Mouse (Mus musculus) megakaryocyte, embryonic 14.5 days (primary cell): ENCODE data around the gene Ghr. TPM values are rescaled to one million over a fixed set of nuclear protein-coding genes. Genes with fewer than 3 reads are reported as not detected.

Experiments used
- H3K27me3 ChIP-seq: replicated peaks from 2 replicates; pipeline ENCODE3; 2012; ENCODE audit warnings: inconsistent platforms
- H3K36me3 ChIP-seq: replicated peaks from 2 replicates; pipeline ENCODE3; 2012; ENCODE audit warnings: low read length, inconsistent platforms, mixed read lengths
- H3K4me1 ChIP-seq: 2 replicates; pipeline ENCODE4 v1.6.1; 2012; ENCODE audit warnings: inconsistent platforms
- H3K4me3 ChIP-seq: replicated peaks from 2 replicates; pipeline ENCODE3; 2012; ENCODE audit warnings: moderate library complexity, mild to moderate bottlenecking, inconsistent platforms
- H3K9me3 ChIP-seq: 2 replicates; pipeline ENCODE4 v1.6.1; 2012; ENCODE audit warnings: inconsistent platforms
- FLI1 ChIP-seq: IDR thresholded peaks from 2 replicates; pipeline ENCODE4 v1.6.1; 2012; ENCODE audit warnings: low read length, inconsistent platforms, mixed read lengths
- GATA1 ChIP-seq: IDR thresholded peaks from 3 replicates; pipeline ENCODE4 v1.6.1; 2012; ENCODE audit warnings: mixed read lengths, low read length, inconsistent platforms, borderline replicate concordance
- polyA plus RNA-seq: library from polyadenylated mRNA; stranded (reverse); fragments of >175 nt; gene quantifications from 2 replicates; pipeline ENCODE4 v1.2.3, GENCODE M21; 2012; ENCODE audit warnings: low replicate concordance; ENCODE audit not compliant: insufficient read depth

Gene Ghr
- polyA plus RNA-seq, 1 experiment: 0.16 TPM

GRCm38 (mm10) chr15:3456543-3456942, 126.7 kb downstream of the Ghr start:
- H3K36me3 ChIP-seq: no peaks in the 10 kb centered on the region
- H3K27me3 ChIP-seq: no peaks in the 10 kb centered on the region
- no peak for TF ChIP-seq FLI1
- no peaks in the 10 kb centered on the region for H3K4me1 ChIP-seq
- no peaks in the 10 kb centered on the region for H3K9me3 ChIP-seq
- no peak overlapping the region for H3K4me3 ChIP-seq

DNA sequence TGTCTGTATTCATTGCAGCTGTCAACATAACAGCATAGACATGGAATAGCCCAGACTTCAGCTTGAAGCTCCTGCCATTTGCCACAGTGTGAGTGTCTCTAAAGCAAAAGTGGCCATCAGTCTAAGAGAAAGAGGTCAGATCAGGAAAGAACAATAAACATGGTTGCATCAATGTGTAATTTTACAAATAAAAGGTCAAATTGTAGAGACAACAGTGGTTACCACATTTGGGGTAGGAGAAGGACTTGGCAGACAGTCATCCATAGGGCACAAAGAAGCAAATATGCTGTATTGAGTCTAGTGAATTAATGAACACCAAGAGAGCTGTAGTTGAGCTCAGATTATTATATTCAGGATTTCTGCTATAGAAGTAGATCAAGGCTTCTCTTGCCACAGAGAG, 127.7 kb downstream of the Ghr start:
- no peak overlapping the region for H3K4me3 ChIP-seq
- no peaks in the 10 kb centered on the region for H3K9me3 ChIP-seq
- no peaks in the 10 kb centered on the region for H3K4me1 ChIP-seq
- H3K36me3 ChIP-seq: no peaks in the 10 kb centered on the region
- no peaks in the 10 kb centered on the region for H3K27me3 ChIP-seq
- TF ChIP-seq FLI1 (no peak), GATA1 (no peak)

GRCm38 (mm10) chr15:3452080-3452752, 131.1 kb downstream of the Ghr start:
- no peak overlapping the region for H3K4me3 ChIP-seq
- no peaks in the 10 kb centered on the region for H3K27me3 ChIP-seq
- H3K36me3 ChIP-seq: no peaks in the 10 kb centered on the region
- no peak for TF ChIP-seq GATA1
- no peak for TF ChIP-seq FLI1
- no peaks in the 10 kb centered on the region for H3K4me1 ChIP-seq
- no peaks in the 10 kb centered on the region for H3K9me3 ChIP-seq

DNA sequence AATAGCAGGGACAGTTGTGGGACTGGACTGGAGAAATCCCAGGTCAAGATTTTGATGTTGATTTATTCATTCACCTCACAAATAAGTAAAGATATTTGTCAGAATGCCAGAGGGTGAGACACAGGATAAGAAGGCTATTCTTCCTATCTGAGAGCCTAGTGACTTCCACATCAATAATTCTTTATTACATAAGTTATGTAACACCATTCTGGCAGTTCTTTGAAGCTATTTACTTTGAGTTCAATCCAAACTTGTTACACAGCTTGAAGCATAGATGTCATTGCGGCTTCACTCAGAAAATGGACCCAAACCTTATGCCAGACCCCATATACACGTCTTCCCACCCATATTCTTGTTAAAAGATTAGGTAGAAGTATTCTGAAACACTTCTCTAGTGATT, 133.7 kb downstream of the Ghr start:
- H3K36me3 ChIP-seq: no peaks in the 10 kb centered on the region
- TF ChIP-seq FLI1 (no peak), GATA1 (no peak)
- no peak overlapping the region for H3K4me3 ChIP-seq
- no peaks in the 10 kb centered on the region for H3K27me3 ChIP-seq
- no peaks in the 10 kb centered on the region for H3K4me1 ChIP-seq
- no peaks in the 10 kb centered on the region for H3K9me3 ChIP-seq

DNA sequence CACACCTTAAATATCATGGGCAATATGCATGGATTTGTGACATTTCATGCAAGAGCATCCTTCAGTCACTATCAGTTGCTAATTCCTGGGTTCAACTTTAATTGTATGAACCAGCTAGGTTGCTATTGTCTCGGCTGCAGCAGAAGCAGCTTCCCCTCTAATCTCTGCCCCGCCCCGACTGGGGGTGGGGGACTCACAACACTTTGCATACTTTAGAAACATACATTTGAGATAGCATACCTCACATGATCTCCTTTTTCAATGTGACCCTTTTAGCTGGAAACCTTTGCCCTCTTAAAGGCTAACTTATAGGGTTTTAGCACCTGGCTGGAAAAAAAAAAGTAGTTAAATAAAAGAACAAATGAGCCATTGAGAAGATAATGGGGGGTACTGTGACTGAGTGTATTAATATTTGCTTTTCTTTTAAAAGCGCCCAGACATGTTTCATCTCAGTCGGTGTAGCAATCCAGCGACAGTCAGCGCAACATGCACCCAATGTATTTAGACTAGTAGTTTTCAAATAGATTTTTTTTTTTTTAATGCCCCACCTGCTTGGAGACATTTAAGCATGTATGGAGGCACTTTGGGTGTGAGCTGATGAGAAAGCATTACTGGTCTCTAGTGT, 137.9 kb downstream of the Ghr start:
- Histone ChIP-seq H3K9me3 (no peaks in the 10 kb centered on the region), H3K4me1 (no peaks in the 10 kb centered on the region), H3K27me3 (no peaks in the 10 kb centered on the region), H3K36me3 (no peaks in the 10 kb centered on the region), H3K4me3 (no peak overlapping the region)
- TF ChIP-seq FLI1 (no peak), GATA1 (no peak)

- Histone ChIP-seq H3K4me3 (no peak overlapping the region), H3K4me1 (no peaks in the 10 kb centered on the region), H3K9me3 (no peaks in the 10 kb centered on the region), H3K27me3 (no peaks in the 10 kb centered on the region), H3K36me3 (no peaks in the 10 kb centered on the region)
- TF ChIP-seq FLI1: no peak
- TF ChIP-seq GATA1: no peak
Measured at GRCm38 (mm10) chr15:3444448-3445020, 138.8 kb downstream of the Ghr start.

GRCm38 (mm10) chr15:3441506-3442286, 141.6 kb downstream of the Ghr start:
- Histone ChIP-seq H3K27me3 (no peaks in the 10 kb centered on the region), H3K4me1 (no peaks in the 10 kb centered on the region), H3K36me3 (no peaks in the 10 kb centered on the region), H3K9me3 (no peaks in the 10 kb centered on the region), H3K4me3 (no peak overlapping the region)
- TF ChIP-seq GATA1: no peak
- TF ChIP-seq FLI1: no peak

GRCm38 (mm10) chr15:3437381-3437780, 145.9 kb downstream of the Ghr start:
- no peaks in the 10 kb centered on the region for H3K4me1 ChIP-seq
- H3K27me3 ChIP-seq: no peaks in the 10 kb centered on the region
- H3K36me3 ChIP-seq: no peaks in the 10 kb centered on the region
- H3K9me3 ChIP-seq: no peaks in the 10 kb centered on the region
- TF ChIP-seq GATA1 (no peak), FLI1 (no peak)
- H3K4me3 ChIP-seq: no peak overlapping the region

GRCm38 (mm10) chr15:3435637-3436036, 147.7 kb downstream of the Ghr start:
- no peak for TF ChIP-seq FLI1

DNA sequence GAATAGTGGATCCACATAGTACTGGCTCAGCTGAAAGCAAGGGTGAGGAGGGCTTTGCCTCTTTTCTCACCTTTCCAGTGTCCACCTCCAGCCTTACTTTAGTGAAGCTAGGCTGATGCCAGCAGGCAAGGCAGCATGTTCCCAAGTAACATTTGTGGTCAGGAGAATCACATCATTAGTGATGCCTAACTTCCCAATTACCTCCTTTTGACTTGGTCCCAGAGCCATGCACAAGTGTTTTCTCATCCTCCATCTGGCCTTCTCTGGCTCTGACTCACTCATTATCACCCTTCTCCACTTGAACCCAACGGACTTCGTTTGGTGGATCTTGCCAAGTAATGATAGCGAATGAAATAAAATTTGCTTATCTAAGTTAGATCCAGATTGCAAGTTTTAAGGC, 148.8 kb downstream of the Ghr start:
- H3K36me3 ChIP-seq: no peaks in the 10 kb centered on the region
- H3K9me3 ChIP-seq: no peaks in the 10 kb centered on the region
- no peaks in the 10 kb centered on the region for H3K27me3 ChIP-seq
- no peak for TF ChIP-seq GATA1
- no peak for TF ChIP-seq FLI1
- no peaks in the 10 kb centered on the region for H3K4me1 ChIP-seq
- H3K4me3 ChIP-seq: no peak overlapping the region

More at GRCm38 (mm10) chr15:3435637-3436036, 147.7 kb downstream of the Ghr start:
- Histone ChIP-seq H3K4me3 (no peak overlapping the region), H3K4me1 (no peaks in the 10 kb centered on the region), H3K27me3 (no peaks in the 10 kb centered on the region), H3K36me3 (no peaks in the 10 kb centered on the region), H3K9me3 (no peaks in the 10 kb centered on the region)
